Comparison of ENCODE assay signal across 17 mouse cellular contexts in the genomic region with DNA sequence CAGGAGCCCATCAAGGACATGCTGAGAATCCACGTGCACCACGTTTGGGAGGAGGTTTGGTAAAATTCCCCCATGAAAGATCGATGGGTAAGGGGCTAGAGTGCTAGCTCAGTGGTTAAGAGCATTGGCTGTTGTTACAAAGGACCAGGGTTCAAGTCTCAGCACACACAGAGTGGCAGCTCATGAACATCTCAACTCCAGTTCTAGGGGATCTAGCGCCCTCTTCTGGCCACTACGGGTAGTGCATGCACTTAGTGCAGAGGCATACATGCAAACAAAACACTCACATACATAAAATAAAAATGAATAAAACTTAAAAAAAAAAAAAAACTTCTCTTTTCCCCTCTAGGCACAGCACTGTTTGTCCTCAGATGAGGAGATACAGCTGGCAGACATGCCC. TPM values are rescaled to one million over a fixed set of nuclear protein-coding genes. Genes with fewer than 3 reads are reported as not detected.
DNase-seq lines count a peak whose midpoint lies in the region; ATAC-seq and TF ChIP-seq lines count a peak whose summit lies in the region.
"Had no signal": no experiment of that assay in that cellular context is flagged by ENCODE, and none has a peak within 500 bp of the region (broad histone marks: within the 10 kb centered on the region; RNA-seq: fewer than 3 reads in every experiment).

No protein-coding gene starts in this region.

- H3K4me1 ChIP-seq in hindbrain, postnatal 0 days (ENCODE audit: insufficient read depth, low read length), result no peaks in the 10 kb centered on the region
- H3K4me1 ChIP-seq in hindbrain, embryonic 10.5 days (replicated peaks), result peaks cover 24% of the 10 kb centered on the region
- no peaks in the 10 kb centered on the region for H3K4me1 ChIP-seq in spleen, adult 2 months (ENCODE audit: control insufficient read depth, insufficient read depth, insufficient read length)
- H3K4me1 ChIP-seq in bone marrow, adult 2 months (ENCODE audit: control insufficient read depth, insufficient read depth, low read length), result no peaks in the 10 kb centered on the region
- 0 out of 2 replicates have a peak, but pooled peaks cover 5% of the 10 kb centered on the region for H3K4me1 ChIP-seq in forebrain, embryonic 12.5 days

- 65% methylated on average over 5 of the region's 5 CpGs for WGBS in hindbrain, postnatal 0 days
- WGBS in hindbrain, embryonic 10.5 days, result 71% methylated on average over 5 of the region's 5 CpGs
- 64% methylated on average over 5 of the region's 5 CpGs for WGBS in spleen, adult 2 months
- WGBS in bone marrow, adult 2 months, result 63% methylated on average over 5 of the region's 5 CpGs
- 73% methylated on average over 5 of the region's 5 CpGs for WGBS in forebrain, embryonic 12.5 days

- H3K27me3 ChIP-seq in hindbrain, postnatal 0 days (ENCODE audit: insufficient read depth, low read length), result no peaks in the 10 kb centered on the region
- H3K27me3 ChIP-seq in hindbrain, embryonic 10.5 days (ENCODE audit: insufficient read depth, poor library complexity, severe bottlenecking), result 0 out of 2 replicates have a peak, but pooled peaks cover 11% of the 10 kb centered on the region
- H3K27me3 ChIP-seq in spleen, adult 2 months (ENCODE audit: control insufficient read depth, insufficient read depth, low read length), result no peaks in the 10 kb centered on the region
- H3K27me3 ChIP-seq in forebrain, embryonic 12.5 days, result no peaks in the 10 kb centered on the region
- H3K27me3 ChIP-seq: hindbrain, embryonic 15.5 days had no signal

- no peak overlapping the region for H3K9ac ChIP-seq in hindbrain, postnatal 0 days (replicated peaks; ENCODE audit: low read length)
- H3K9ac ChIP-seq in forebrain, embryonic 12.5 days, result no peak overlapping the region
- H3K9ac ChIP-seq: hindbrain, embryonic 15.5 days had no signal

- H3K4me2 ChIP-seq in hindbrain, postnatal 0 days (ENCODE audit: low read depth, low read length), result no peak overlapping the region
- no peak overlapping the region for H3K4me2 ChIP-seq in forebrain, embryonic 12.5 days
- H3K4me2 ChIP-seq: hindbrain, embryonic 15.5 days had no signal

- H3K36me3 ChIP-seq in hindbrain, postnatal 0 days (ENCODE audit: insufficient read depth, low read length), result no peaks in the 10 kb centered on the region
- H3K36me3 ChIP-seq in hindbrain, embryonic 10.5 days, result no peaks in the 10 kb centered on the region
- no peaks in the 10 kb centered on the region for H3K36me3 ChIP-seq in spleen, adult 2 months (ENCODE audit: control insufficient read depth, insufficient read depth, low read length)
- H3K36me3 ChIP-seq in forebrain, embryonic 12.5 days (replicated peaks), result no peaks in the 10 kb centered on the region
- H3K36me3 ChIP-seq: forebrain, embryonic 10.5 days; hindbrain, embryonic 15.5 days; midbrain, embryonic 10.5 days had no signal

- no peaks in the 10 kb centered on the region for H3K9me3 ChIP-seq in hindbrain, postnatal 0 days (ENCODE audit: low read length)
- H3K9me3 ChIP-seq in hindbrain, embryonic 10.5 days, result no peaks in the 10 kb centered on the region
- H3K9me3 ChIP-seq in forebrain, embryonic 12.5 days, result no peaks in the 10 kb centered on the region
- H3K9me3 ChIP-seq: forebrain, embryonic 10.5 days; hindbrain, embryonic 15.5 days; midbrain, embryonic 10.5 days had no signal

- no peak for ATAC-seq in hindbrain, postnatal 0 days
- no peak for ATAC-seq in forebrain, embryonic 12.5 days (ENCODE audit: low FRiP score)

- H3K4me3 ChIP-seq in hindbrain, postnatal 0 days (ENCODE audit: low read length), result no peak overlapping the region
- H3K4me3 ChIP-seq in hindbrain, embryonic 10.5 days, result no peak overlapping the region
- H3K4me3 ChIP-seq in spleen, adult 2 months (ENCODE audit: extremely low read depth, insufficient read depth, insufficient read length), result no peak overlapping the region
- H3K4me3 ChIP-seq in bone marrow, adult 2 months (replicated peaks; ENCODE audit: control insufficient read depth, low read depth, low read length), result no peak overlapping the region
- no peak overlapping the region for H3K4me3 ChIP-seq in forebrain, embryonic 12.5 days (replicated peaks)
- H3K4me3 ChIP-seq: forebrain, embryonic 10.5 days; hindbrain, embryonic 15.5 days had no signal

- peak; percentile 63 for TF ChIP-seq CTCF in hindbrain, postnatal 0 days (IDR thresholded peaks at IDR 0.05; ENCODE audit: low read depth)
- TF ChIP-seq CTCF in spleen, adult 2 months (IDR thresholded peaks at IDR 0.05; ENCODE audit: extremely low read depth, insufficient read depth, insufficient read length, insufficient replicate concordance), result peak; percentile 28; the same call in 1 of the 2 replicates
- TF ChIP-seq CTCF in bone marrow, adult 2 months (IDR thresholded peaks at IDR 0.05; ENCODE audit: control insufficient read depth, insufficient read depth, low read length), result peak; percentile 57

- no peak for TF ChIP-seq POLR2A in spleen, adult 2 months (IDR thresholded peaks at IDR 0.05; ENCODE audit: low read depth, low read length)
- no peak for TF ChIP-seq POLR2A in bone marrow, adult 2 months (IDR thresholded peaks at IDR 0.05; ENCODE audit: borderline replicate concordance, control insufficient read depth, low read depth, low read length)

- no peak for DNase-seq in hindbrain, postnatal 0 days (ENCODE audit: low spot score)
- no peak for DNase-seq in hindbrain, embryonic 10.5 days (ENCODE audit: low spot score)
- no peak for DNase-seq in spleen, adult 2 months (ENCODE audit: low read depth in 1 of 2, low spot score in 2 of 2)
- no peak for DNase-seq in spleen, postnatal 10 days (ENCODE audit: low spot score in 2 of 2)
- DNase-seq in naive thymus-derived CD4-positive, alpha-beta T cell, adult 2 months (ENCODE audit: low read depth), result peak; percentile 16
- no peak for DNase-seq in natural killer cell, adult 2 months (ENCODE audit: low spot score in 2 of 2)
- DNase-seq: cerebellum, postnatal 25 days; gastrocnemius, postnatal 36 days; thymus, postnatal 25 days had no signal

- H3K27ac ChIP-seq in hindbrain, postnatal 0 days, result no peak overlapping the region
- no peak overlapping the region for H3K27ac ChIP-seq in hindbrain, embryonic 10.5 days
- H3K27ac ChIP-seq in spleen, adult 2 months (ENCODE audit: insufficient read depth, low read length), result no peak overlapping the region
- no peak overlapping the region for H3K27ac ChIP-seq in bone marrow, adult 2 months (ENCODE audit: control insufficient read depth, insufficient read depth, low read depth, low read length, poor library complexity)
- no peak overlapping the region for H3K27ac ChIP-seq in forebrain, embryonic 12.5 days
- H3K27ac ChIP-seq: forebrain, embryonic 10.5 days; hindbrain, embryonic 15.5 days had no signal

RNA-seq across cellular contexts. Expression of a gene that starts 2.7 kb away (rescaled TPM):
- 1.6 and 5.3 TPM in 2 replicates for total RNA-seq in hindbrain, postnatal 0 days (2014; rRNA removed)
- polyA plus RNA-seq in hindbrain, postnatal 0 days (2015; fragmentation: Nextera tagmentation; extraction: Ambion mirVana), result 2.3 and 2.6 TPM in 2 replicates
- 0.25 and 0.50 TPM in 2 replicates for polyA plus RNA-seq in hindbrain, embryonic 10.5 days (2016; fragmentation: Nextera tagmentation; extraction: Ambion mirVana)
- polyA plus RNA-seq in spleen, adult 2 months (2012; rRNA removed), result 1.7 and 2.7 TPM in 2 replicates
- not detected in 2 replicates for polyA plus RNA-seq in bone marrow, adult 2 months (2011; ENCODE audit: insufficient read depth, insufficient read length, low replicate concordance, missing spikeins)
- 0.95 and 1.1 TPM in 2 replicates for polyA plus RNA-seq in forebrain, embryonic 12.5 days (2016; fragmentation: Nextera tagmentation; extraction: Ambion mirVana)

RNA-seq across cellular contexts. Expression of a gene that starts 8.8 kb away (rescaled TPM):
- not detected in 2 replicates for total RNA-seq in hindbrain, postnatal 0 days (2014; rRNA removed)
- polyA plus RNA-seq in hindbrain, postnatal 0 days (2015; fragmentation: Nextera tagmentation; extraction: Ambion mirVana), result not detected in 2 replicates
- not detected in 2 replicates for polyA plus RNA-seq in hindbrain, embryonic 10.5 days (2016; fragmentation: Nextera tagmentation; extraction: Ambion mirVana)
- polyA plus RNA-seq in spleen, adult 2 months (2012; rRNA removed), result not detected in 2 replicates
- polyA plus RNA-seq in bone marrow, adult 2 months (2011; ENCODE audit: insufficient read depth, insufficient read length, low replicate concordance, missing spikeins), result not detected in 2 replicates
- polyA plus RNA-seq in forebrain, embryonic 12.5 days (2016; fragmentation: Nextera tagmentation; extraction: Ambion mirVana), result not detected in 2 replicates
- total RNA-seq: adrenal gland, postnatal 4 days; gastrocnemius, postnatal 36 days had no signal
- polyA plus RNA-seq: forebrain, embryonic 10.5 days; hindbrain, embryonic 15.5 days; limb, embryonic 14.5 days; midbrain, embryonic 10.5 days; neural tube, embryonic 14.5 days had no signal
